Mouse (Mus musculus): ENCODE measurements around the gene Castor2. TPM values are rescaled to one million over a fixed set of nuclear protein-coding genes. Genes with fewer than 3 reads are reported as not detected.

Gene Castor2
- polyA plus RNA-seq, 1 experiment: 15.9 TPM

GRCm38 (mm10) chr5:134166642-134167041 lies 67.1 kb downstream of the Castor2 start:
- Histone ChIP-seq H3K36me3 (ENCODE audit: control insufficient read depth, insufficient read depth, low read length) (peaks cover 5% of the 10 kb centered on the region), H3K4me1 (replicated peaks; ENCODE audit: control insufficient read depth, insufficient read depth, low read length) (peaks cover 8% of the 10 kb centered on the region), H3K4me3 (ENCODE audit: control insufficient read depth, insufficient read depth, low read length) (no peak overlapping the region), H3K27ac (ENCODE audit: control insufficient read depth, insufficient read depth, low read length) (peak overlapping the region; percentile 6; the same call in 1 of the 2 replicates), H3K27me3 (ENCODE audit: control insufficient read depth, insufficient read depth, low read length) (no peaks in the 10 kb centered on the region)
- no peak for TF ChIP-seq POLR2A (IDR thresholded peaks at IDR 0.05; ENCODE audit: control insufficient read depth, extremely low read depth, insufficient read depth, low read length, poor library complexity)
- TF ChIP-seq CTCF (IDR thresholded peaks at IDR 0.05; ENCODE audit: borderline replicate concordance, control insufficient read depth, extremely low read depth, insufficient read depth, low read length, poor library complexity): no peak
- DNase-seq: no peak
- WGBS: 43% methylated on average over 7 of the region's 7 CpGs

GRCm38 (mm10) chr5:134168033-134168432 lies 68.5 kb downstream of the Castor2 start:
- DNase-seq: no peak
- TF ChIP-seq POLR2A (IDR thresholded peaks at IDR 0.05; ENCODE audit: control insufficient read depth, extremely low read depth, insufficient read depth, low read length, poor library complexity) (no peak), CTCF (IDR thresholded peaks at IDR 0.05; ENCODE audit: borderline replicate concordance, control insufficient read depth, extremely low read depth, insufficient read depth, low read length, poor library complexity) (no peak)
- no peaks in the 10 kb centered on the region for H3K27me3 ChIP-seq (ENCODE audit: control insufficient read depth, insufficient read depth, low read length)
- no peak overlapping the region for H3K4me3 ChIP-seq (ENCODE audit: control insufficient read depth, insufficient read depth, low read length)
- H3K36me3 ChIP-seq (ENCODE audit: control insufficient read depth, insufficient read depth, low read length): peaks cover 5% of the 10 kb centered on the region; the same call in 1 of the 2 replicates
- H3K27ac ChIP-seq (ENCODE audit: control insufficient read depth, insufficient read depth, low read length): no peak overlapping the region
- peaks cover 8% of the 10 kb centered on the region for H3K4me1 ChIP-seq (replicated peaks; ENCODE audit: control insufficient read depth, insufficient read depth, low read length)
- WGBS: 97% methylated on average over 9 of the region's 9 CpGs

GRCm38 (mm10) chr5:134169231-134169630 lies 69.7 kb downstream of the Castor2 start:
- H3K36me3 ChIP-seq (ENCODE audit: control insufficient read depth, insufficient read depth, low read length): peaks cover 5% of the 10 kb centered on the region; the same call in 1 of the 2 replicates
- no peak overlapping the region for H3K4me3 ChIP-seq (ENCODE audit: control insufficient read depth, insufficient read depth, low read length)
- peaks cover 8% of the 10 kb centered on the region for H3K4me1 ChIP-seq (replicated peaks; ENCODE audit: control insufficient read depth, insufficient read depth, low read length)
- 95% methylated on average over 10 of the region's 10 CpGs for WGBS
- H3K27ac ChIP-seq (ENCODE audit: control insufficient read depth, insufficient read depth, low read length): no peak overlapping the region
- no peak for DNase-seq
- TF ChIP-seq CTCF (IDR thresholded peaks at IDR 0.05; ENCODE audit: borderline replicate concordance, control insufficient read depth, extremely low read depth, insufficient read depth, low read length, poor library complexity): no peak
- TF ChIP-seq POLR2A (IDR thresholded peaks at IDR 0.05; ENCODE audit: control insufficient read depth, extremely low read depth, insufficient read depth, low read length, poor library complexity): no peak
- H3K27me3 ChIP-seq (ENCODE audit: control insufficient read depth, insufficient read depth, low read length): no peaks in the 10 kb centered on the region

- WGBS: 99% methylated on average over 8 of the region's 8 CpGs
- Histone ChIP-seq H3K27ac (ENCODE audit: control insufficient read depth, insufficient read depth, low read length) (no peak overlapping the region), H3K27me3 (ENCODE audit: control insufficient read depth, insufficient read depth, low read length) (no peaks in the 10 kb centered on the region), H3K36me3 (ENCODE audit: control insufficient read depth, insufficient read depth, low read length) (peaks cover 5% of the 10 kb centered on the region; the same call in 1 of the 2 replicates), H3K4me3 (ENCODE audit: control insufficient read depth, insufficient read depth, low read length) (no peak overlapping the region), H3K4me1 (replicated peaks; ENCODE audit: control insufficient read depth, insufficient read depth, low read length) (peaks cover 8% of the 10 kb centered on the region)
- TF ChIP-seq POLR2A (IDR thresholded peaks at IDR 0.05; ENCODE audit: control insufficient read depth, extremely low read depth, insufficient read depth, low read length, poor library complexity): no peak
- TF ChIP-seq CTCF (IDR thresholded peaks at IDR 0.05; ENCODE audit: borderline replicate concordance, control insufficient read depth, extremely low read depth, insufficient read depth, low read length, poor library complexity): no peak
- no peak for DNase-seq
Observed at GRCm38 (mm10) chr5:134170167-134170566, 70.7 kb downstream of the Castor2 start.

GRCm38 (mm10) chr5:134173206-134173605 lies 73.7 kb downstream of the Castor2 start:
- Histone ChIP-seq H3K27ac (ENCODE audit: control insufficient read depth, insufficient read depth, low read length) (no peak overlapping the region), H3K36me3 (ENCODE audit: control insufficient read depth, insufficient read depth, low read length) (peaks cover 5% of the 10 kb centered on the region; the same call in 1 of the 2 replicates), H3K4me1 (replicated peaks; ENCODE audit: control insufficient read depth, insufficient read depth, low read length) (peaks cover 9% of the 10 kb centered on the region), H3K4me3 (ENCODE audit: control insufficient read depth, insufficient read depth, low read length) (no peak overlapping the region), H3K27me3 (ENCODE audit: control insufficient read depth, insufficient read depth, low read length) (no peaks in the 10 kb centered on the region)
- TF ChIP-seq CTCF (IDR thresholded peaks at IDR 0.05; ENCODE audit: borderline replicate concordance, control insufficient read depth, extremely low read depth, insufficient read depth, low read length, poor library complexity): peak; percentile 73
- TF ChIP-seq POLR2A (IDR thresholded peaks at IDR 0.05; ENCODE audit: control insufficient read depth, extremely low read depth, insufficient read depth, low read length, poor library complexity): no peak
- peak; percentile 39 for DNase-seq
- WGBS: 48% methylated on average over 4 of the region's 4 CpGs

- WGBS: 24% methylated on average over 10 of the region's 10 CpGs
- no peaks in the 10 kb centered on the region for H3K27me3 ChIP-seq (ENCODE audit: control insufficient read depth, insufficient read depth, low read length)
- peaks cover 5% of the 10 kb centered on the region; the same call in 1 of the 2 replicates for H3K36me3 ChIP-seq (ENCODE audit: control insufficient read depth, insufficient read depth, low read length)
- peaks cover 9% of the 10 kb centered on the region for H3K4me1 ChIP-seq (replicated peaks; ENCODE audit: control insufficient read depth, insufficient read depth, low read length)
- peak overlapping the region; percentile 83 for H3K4me3 ChIP-seq (ENCODE audit: control insufficient read depth, insufficient read depth, low read length)
- TF ChIP-seq POLR2A (IDR thresholded peaks at IDR 0.05; ENCODE audit: control insufficient read depth, extremely low read depth, insufficient read depth, low read length, poor library complexity) (no peak), CTCF (IDR thresholded peaks at IDR 0.05; ENCODE audit: borderline replicate concordance, control insufficient read depth, extremely low read depth, insufficient read depth, low read length, poor library complexity) (no peak)
- no peak overlapping the region for H3K27ac ChIP-seq (ENCODE audit: control insufficient read depth, insufficient read depth, low read length)
- no peak for DNase-seq
Observed at GRCm38 (mm10) chr5:134175696-134176095, 76.2 kb downstream of the Castor2 start.
